Mouse (Mus musculus): ENCODE measurements at regions not wholly inside any gene's neighbourhood (a gene's known extent, or its start where the extent isn't known, plus 50 kb on each side); places are given as distances from the start of the nearest gene placed in this dataset.
A peak's percentile ranks its signal among the peaks of the same experiment; 100 is the strongest.

- no peaks in the 10 kb centered on the region for H3K36me3 ChIP-seq
- no peak overlapping the region for H3K9ac ChIP-seq
- H3K27me3 ChIP-seq, result no peaks in the 10 kb centered on the region
- H3K4me2 ChIP-seq, result no peak overlapping the region
- H3K4me3 ChIP-seq, result no peak overlapping the region
- ATAC-seq (replicated peaks; ENCODE audit: insufficient number of reproducible peaks, insufficient read depth, low FRiP score, low read depth), result no peak
- no peaks in the 10 kb centered on the region for H3K9me3 ChIP-seq (replicated peaks)
- H3K4me1 ChIP-seq (replicated peaks), result no peaks in the 10 kb centered on the region
- 62% methylated on average over 3 of the region's 3 CpGs for whole genome bisulfite sequencing
- no peak overlapping the region for H3K27ac ChIP-seq
Observed at GRCm38 (mm10) chr4:54430789-54431188, 514.1 kb upstream of the Zfp462 start.

DNA sequence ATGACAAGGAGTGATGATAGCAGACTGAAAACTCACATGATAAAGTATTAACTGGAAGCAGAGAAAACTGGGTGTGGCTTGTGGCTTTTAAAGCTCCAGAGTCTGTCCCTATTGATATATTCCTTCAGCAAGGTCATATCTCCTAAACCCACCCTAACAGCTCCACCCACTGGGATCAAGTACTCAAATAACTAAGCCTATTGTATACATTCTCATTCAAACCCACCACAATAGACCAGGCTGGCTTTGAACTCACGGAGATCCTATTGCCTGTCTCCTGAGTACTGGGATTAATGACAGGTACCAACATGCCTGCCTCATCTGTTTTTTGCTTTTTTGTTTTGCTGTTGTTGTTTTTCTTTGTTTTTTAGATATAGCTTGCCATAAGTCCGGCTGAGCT lies 484.3 kb upstream of the Zfp462 start:
- no peak overlapping the region for H3K4me2 ChIP-seq
- H3K4me1 ChIP-seq (replicated peaks), result no peaks in the 10 kb centered on the region
- H3K4me3 ChIP-seq, result no peak overlapping the region
- no peaks in the 10 kb centered on the region for H3K36me3 ChIP-seq
- H3K27ac ChIP-seq, result no peak overlapping the region
- no peak for ATAC-seq (replicated peaks; ENCODE audit: insufficient number of reproducible peaks, insufficient read depth, low FRiP score, low read depth)
- H3K9me3 ChIP-seq (replicated peaks), result no peaks in the 10 kb centered on the region
- 75% methylated on average over 2 of the region's 2 CpGs for WGBS
- no peak overlapping the region for H3K9ac ChIP-seq
- H3K27me3 ChIP-seq, result no peaks in the 10 kb centered on the region

GRCm38 (mm10) chr4:54469176-54469575 lies 475.7 kb upstream of the Zfp462 start:
- H3K9ac ChIP-seq, result no peak overlapping the region
- ATAC-seq (replicated peaks; ENCODE audit: insufficient number of reproducible peaks, insufficient read depth, low FRiP score, low read depth), result no peak
- H3K9me3 ChIP-seq (replicated peaks), result no peaks in the 10 kb centered on the region
- peaks cover 12% of the 10 kb centered on the region for H3K4me1 ChIP-seq (replicated peaks)
- no peak overlapping the region for H3K27ac ChIP-seq
- WGBS, result 64% methylated on average over 2 of the region's 2 CpGs
- no peak overlapping the region for H3K4me2 ChIP-seq
- H3K4me3 ChIP-seq, result no peak overlapping the region
- H3K27me3 ChIP-seq, result no peaks in the 10 kb centered on the region
- H3K36me3 ChIP-seq, result no peaks in the 10 kb centered on the region

- Histone ChIP-seq H3K27me3 (no peaks in the 10 kb centered on the region), H3K4me1 (replicated peaks) (peaks cover 12% of the 10 kb centered on the region), H3K9ac (no peak overlapping the region), H3K27ac (peak overlapping the region; percentile 48), H3K9me3 (replicated peaks) (no peaks in the 10 kb centered on the region), H3K36me3 (no peaks in the 10 kb centered on the region), H3K4me3 (no peak overlapping the region), H3K4me2 (peak overlapping the region; percentile 47)
- WGBS, result 30% methylated on average over 13 of the region's 13 CpGs
- ATAC-seq (replicated peaks; ENCODE audit: insufficient number of reproducible peaks, insufficient read depth, low FRiP score, low read depth), result peak; percentile 86
Observed at GRCm38 (mm10) chr4:54470022-54471008, 474.5 kb upstream of the Zfp462 start.

DNA sequence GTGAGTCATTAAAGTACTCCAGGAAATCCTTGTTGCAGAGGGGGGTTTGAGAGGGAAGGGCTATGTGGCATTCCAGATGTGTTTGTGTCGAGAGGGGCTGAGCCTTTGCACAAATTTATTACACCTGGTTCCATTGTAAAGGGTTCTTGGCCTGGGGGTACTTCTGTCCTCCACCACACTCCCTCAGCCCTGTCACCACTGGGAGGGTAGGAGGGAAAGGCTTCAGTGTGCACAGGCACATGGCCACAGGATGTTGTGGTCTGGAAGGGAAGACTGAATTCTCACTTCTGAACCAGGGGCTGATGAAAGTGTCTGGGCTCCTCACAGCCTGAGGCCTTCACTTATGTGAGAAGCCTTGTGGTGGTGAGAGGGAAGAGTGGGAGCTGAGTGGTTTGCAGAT lies 473.8 kb upstream of the Zfp462 start:
- Histone ChIP-seq H3K4me2 (no peak overlapping the region), H3K9ac (no peak overlapping the region), H3K4me1 (replicated peaks) (peaks cover 12% of the 10 kb centered on the region), H3K36me3 (no peaks in the 10 kb centered on the region), H3K27me3 (no peaks in the 10 kb centered on the region), H3K9me3 (replicated peaks) (no peaks in the 10 kb centered on the region), H3K4me3 (no peak overlapping the region), H3K27ac (no peak overlapping the region)
- 54% methylated on average over 1 of the region's 1 CpGs for WGBS
- 0 out of 2 replicates have a peak, but pooled peaks have one; percentile 28 for ATAC-seq (replicated peaks; ENCODE audit: insufficient number of reproducible peaks, insufficient read depth, low FRiP score, low read depth)

- Histone ChIP-seq H3K27me3 (no peaks in the 10 kb centered on the region), H3K36me3 (no peaks in the 10 kb centered on the region), H3K27ac (no peak overlapping the region), H3K4me1 (replicated peaks) (no peaks in the 10 kb centered on the region), H3K4me3 (no peak overlapping the region), H3K9me3 (replicated peaks) (no peaks in the 10 kb centered on the region), H3K4me2 (no peak overlapping the region), H3K9ac (no peak overlapping the region)
- ATAC-seq (replicated peaks; ENCODE audit: insufficient number of reproducible peaks, insufficient read depth, low FRiP score, low read depth), result no peak
- WGBS, result 56% methylated on average over 2 of the region's 2 CpGs
Observed at GRCm38 (mm10) chr4:54481766-54482165, 463.1 kb upstream of the Zfp462 start.

- Histone ChIP-seq H3K4me1 (replicated peaks) (no peaks in the 10 kb centered on the region), H3K9me3 (replicated peaks) (no peaks in the 10 kb centered on the region), H3K9ac (no peak overlapping the region), H3K27me3 (no peaks in the 10 kb centered on the region), H3K4me2 (no peak overlapping the region), H3K4me3 (no peak overlapping the region), H3K36me3 (no peaks in the 10 kb centered on the region), H3K27ac (no peak overlapping the region)
- ATAC-seq (replicated peaks; ENCODE audit: insufficient number of reproducible peaks, insufficient read depth, low FRiP score, low read depth), result no peak
- 55% methylated on average over 6 of the region's 6 CpGs for WGBS
Observed at GRCm38 (mm10) chr4:54493074-54493473, 451.8 kb upstream of the Zfp462 start.

DNA sequence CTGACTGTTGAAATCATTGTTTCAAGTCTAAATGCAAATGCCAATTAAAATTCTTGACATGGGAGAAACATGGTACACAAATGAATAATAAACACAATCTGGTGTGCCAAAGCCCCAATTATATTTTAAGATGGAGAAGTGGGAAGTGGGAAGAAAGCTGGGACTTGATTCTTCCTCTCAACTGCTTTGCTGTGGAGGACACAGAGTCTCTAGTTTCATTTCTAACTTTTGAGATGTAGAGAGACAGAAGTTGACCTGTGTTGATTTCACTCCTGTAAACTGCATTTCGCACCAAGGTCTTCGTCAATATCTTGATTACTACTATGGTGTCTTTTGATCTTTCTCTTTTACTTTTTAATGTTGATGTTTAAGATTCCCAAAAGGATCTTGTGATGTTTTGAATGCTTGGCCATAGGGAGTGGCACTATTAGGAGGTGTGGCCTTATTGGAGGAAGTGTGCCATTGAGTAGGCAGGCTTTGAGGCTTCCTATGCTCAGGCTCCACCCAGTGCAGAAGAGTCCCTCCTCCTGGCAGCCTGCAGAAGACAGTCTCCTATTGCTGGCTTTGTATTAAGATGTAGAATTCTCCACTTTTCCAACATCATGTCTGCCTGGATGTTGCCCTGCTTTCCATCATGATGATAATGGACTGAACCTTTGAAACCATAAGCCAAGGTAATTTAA lies 447.4 kb upstream of the Zfp462 start:
- Histone ChIP-seq H3K27ac (no peak overlapping the region), H3K4me2 (no peak overlapping the region), H3K4me1 (replicated peaks) (no peaks in the 10 kb centered on the region), H3K9me3 (replicated peaks) (no peaks in the 10 kb centered on the region), H3K4me3 (no peak overlapping the region), H3K36me3 (no peaks in the 10 kb centered on the region), H3K9ac (no peak overlapping the region), H3K27me3 (no peaks in the 10 kb centered on the region)
- no peak for ATAC-seq (replicated peaks; ENCODE audit: insufficient number of reproducible peaks, insufficient read depth, low FRiP score, low read depth)
- WGBS, result 84% methylated on average over 2 of the region's 2 CpGs

DNA sequence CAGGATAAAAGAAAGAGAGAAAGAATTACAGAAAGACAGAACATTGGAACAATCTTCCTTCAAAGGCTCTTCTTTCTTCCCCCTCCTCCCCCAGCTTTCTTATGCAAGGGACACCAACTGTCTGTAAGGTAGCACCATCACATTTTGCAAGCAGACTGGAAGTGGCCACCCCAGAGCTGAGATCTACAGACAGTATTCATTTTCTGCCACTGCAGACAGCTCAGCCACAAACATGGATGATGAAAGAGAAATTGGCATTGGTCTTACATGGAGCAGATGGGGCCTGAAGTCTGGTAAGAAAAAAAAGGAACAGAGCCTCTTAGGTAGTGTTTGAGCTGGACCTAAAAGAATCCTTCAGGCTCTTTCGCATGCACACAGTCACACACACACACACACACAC lies 428.9 kb upstream of the Zfp462 start:
- no peak overlapping the region for H3K9ac ChIP-seq
- no peak for ATAC-seq (replicated peaks; ENCODE audit: insufficient number of reproducible peaks, insufficient read depth, low FRiP score, low read depth)
- no peaks in the 10 kb centered on the region for H3K9me3 ChIP-seq (replicated peaks)
- H3K27me3 ChIP-seq, result no peaks in the 10 kb centered on the region; the same call in 1 of the 2 replicates
- H3K27ac ChIP-seq, result no peak overlapping the region
- no peak overlapping the region for H3K4me2 ChIP-seq
- H3K4me1 ChIP-seq (replicated peaks), result no peaks in the 10 kb centered on the region
- H3K36me3 ChIP-seq, result no peaks in the 10 kb centered on the region
- 80% methylated on average over 1 of the region's 1 CpGs for WGBS
- H3K4me3 ChIP-seq, result no peak overlapping the region

DNA sequence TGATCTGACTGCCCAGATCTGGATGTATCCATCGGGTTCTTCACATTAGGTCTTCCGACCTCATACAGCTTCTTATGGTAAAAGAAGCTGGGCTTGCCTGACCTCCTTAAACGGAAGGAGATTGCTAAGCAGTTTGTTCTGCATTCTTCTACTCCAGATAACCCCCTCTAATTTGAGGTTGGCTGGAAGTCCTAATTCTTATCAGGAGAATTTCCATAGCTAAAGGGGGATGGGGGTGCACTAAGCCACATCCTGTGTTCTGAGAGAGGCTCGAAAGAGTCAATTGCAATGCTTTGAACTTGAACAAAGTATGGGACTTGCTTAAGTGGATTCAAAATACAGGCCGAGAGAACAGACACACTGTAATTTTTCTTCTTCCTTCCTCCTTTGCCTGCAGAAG lies 421.6 kb upstream of the Zfp462 start:
- no peaks in the 10 kb centered on the region for H3K36me3 ChIP-seq
- H3K27me3 ChIP-seq, result no peaks in the 10 kb centered on the region
- no peak overlapping the region for H3K4me3 ChIP-seq
- no peaks in the 10 kb centered on the region for H3K9me3 ChIP-seq (replicated peaks)
- H3K4me2 ChIP-seq, result no peak overlapping the region
- H3K9ac ChIP-seq, result no peak overlapping the region
- 0 out of 2 replicates have a peak, but pooled peaks have one; percentile 35 for ATAC-seq (replicated peaks; ENCODE audit: insufficient number of reproducible peaks, insufficient read depth, low FRiP score, low read depth)
- peak overlapping the region; percentile 57 for H3K27ac ChIP-seq
- H3K4me1 ChIP-seq (replicated peaks), result peaks cover 11% of the 10 kb centered on the region
- 23% methylated on average over 5 of the region's 5 CpGs for WGBS

DNA sequence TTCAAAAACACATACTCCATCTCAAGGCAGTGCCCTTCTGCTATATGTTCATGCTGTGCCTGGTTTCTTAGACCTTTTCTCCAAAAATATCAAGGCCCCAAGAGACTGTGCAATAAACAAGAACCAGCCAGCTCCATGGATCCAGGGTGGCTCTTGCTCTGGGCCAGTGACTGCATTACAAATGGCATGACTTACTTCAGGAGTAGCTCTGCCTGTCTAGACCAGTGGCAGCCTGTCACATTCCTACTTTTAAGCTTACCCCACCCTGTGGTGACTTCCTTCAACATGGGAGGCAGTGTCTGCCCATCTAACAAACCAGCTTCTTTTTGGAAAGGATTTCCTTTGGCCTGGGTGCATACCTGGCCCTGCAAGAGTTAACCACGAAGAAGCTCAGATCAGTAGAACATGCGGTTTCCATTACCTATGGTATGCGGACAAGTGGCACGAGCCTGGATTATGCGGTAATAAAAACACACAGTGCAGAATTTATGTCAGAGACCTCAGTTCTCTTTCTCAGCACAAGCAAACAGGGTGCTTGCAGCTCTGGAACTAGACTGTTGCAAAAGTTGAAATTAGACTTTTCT lies 418.8 kb upstream of the Zfp462 start:
- H3K4me2 ChIP-seq, result no peak overlapping the region
- H3K36me3 ChIP-seq, result no peaks in the 10 kb centered on the region
- no peak overlapping the region for H3K27ac ChIP-seq
- no peak overlapping the region for H3K9ac ChIP-seq
- no peak for ATAC-seq (replicated peaks; ENCODE audit: insufficient number of reproducible peaks, insufficient read depth, low FRiP score, low read depth)
- H3K9me3 ChIP-seq (replicated peaks), result no peaks in the 10 kb centered on the region
- no peak overlapping the region for H3K4me3 ChIP-seq
- H3K27me3 ChIP-seq, result no peaks in the 10 kb centered on the region
- 50% methylated on average over 5 of the region's 5 CpGs for WGBS
- H3K4me1 ChIP-seq (replicated peaks), result peaks cover 11% of the 10 kb centered on the region
